Mouse (Mus musculus) common myeloid progenitor, adult 5-6 weeks (primary cell): ENCODE measurements at regions not wholly inside any gene's neighbourhood (a gene's known extent, or its start where the extent isn't known, plus 50 kb on each side); places are given as distances from the start of the nearest gene placed in this dataset.
A peak's percentile ranks its signal among the peaks of the same experiment; 100 is the strongest.
"Not testable (repeated sequence)": the region's sequence is repeated elsewhere in the genome, so short reads cannot be mapped to it uniquely, and the experiment has no call there.

Source experiments
- ATAC-seq: replicated peaks from 2 replicates; pipeline ENCODE4 v1.8.0; 2016; ENCODE audit warnings: low read depth, mild to moderate bottlenecking, moderate TSS enrichment, inconsistent platforms; ENCODE audit not compliant: poor library complexity, severe bottlenecking

GRCm38 (mm10) chr16:63102362-63102761 is 248.3 kb downstream of the Pros1 start:
- no peak for ATAC-seq

DNA sequence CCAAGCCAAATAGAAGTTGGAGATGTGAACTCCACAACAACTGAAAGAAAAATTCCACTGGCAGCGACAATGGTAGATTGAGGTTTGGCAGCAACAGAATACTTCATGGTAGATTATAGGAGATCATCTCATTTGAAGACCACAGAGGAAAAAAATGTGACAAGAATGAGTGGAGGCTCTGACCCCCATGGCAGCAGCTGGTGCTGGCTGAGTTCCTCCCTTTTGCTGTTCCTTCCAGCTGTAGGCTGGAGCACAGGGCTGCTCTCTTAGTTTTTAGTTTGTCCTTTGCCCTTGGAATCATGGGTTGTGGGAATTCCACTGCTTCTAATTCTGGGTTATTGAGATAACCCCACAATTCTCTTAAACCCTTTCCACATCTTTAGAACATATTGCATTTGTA is 248.8 kb downstream of the Pros1 start:
- no peak for ATAC-seq

GRCm38 (mm10) chr16:63104383-63104782 is 250.3 kb downstream of the Pros1 start:
- ATAC-seq: no peak

DNA sequence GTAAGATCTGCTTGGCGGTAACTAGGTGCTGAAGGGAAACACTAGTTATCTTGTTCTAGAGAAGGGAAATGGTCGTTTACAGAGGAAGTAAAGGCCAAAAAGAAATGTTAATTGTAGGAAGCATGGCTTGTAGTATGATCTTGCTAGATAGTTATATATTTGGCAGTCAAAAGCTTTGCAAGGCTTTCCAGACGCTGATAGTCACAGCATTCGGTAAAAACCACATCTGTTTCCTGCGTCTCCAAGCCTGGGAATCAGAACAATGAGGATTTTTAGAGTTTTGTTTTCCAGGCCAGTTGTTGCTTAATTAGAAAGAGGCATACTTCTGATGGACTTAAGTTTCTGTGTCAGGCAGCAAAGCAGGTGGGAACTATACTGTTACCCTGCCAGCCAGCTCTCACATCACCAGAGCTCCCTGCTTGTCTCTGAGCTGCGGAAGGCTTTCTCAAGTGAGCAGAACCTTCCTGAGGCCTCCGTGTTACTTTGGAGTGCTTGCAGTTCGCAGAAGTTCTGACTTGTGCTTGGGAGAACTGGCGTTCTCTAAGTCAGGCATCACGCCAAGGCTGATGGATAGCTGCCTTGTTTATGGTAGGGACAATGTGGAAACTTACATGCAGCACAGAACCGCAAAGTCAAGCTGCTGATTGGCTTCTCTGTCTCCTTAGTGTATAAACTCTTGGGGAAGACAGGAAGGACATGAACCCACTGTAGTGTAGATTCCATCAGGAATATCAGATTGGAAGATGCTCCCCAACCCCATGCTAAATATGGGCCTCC is 251.0 kb downstream of the Pros1 start:
- ATAC-seq: 0 out of 2 replicates have a peak, but pooled peaks have one; percentile 11

DNA sequence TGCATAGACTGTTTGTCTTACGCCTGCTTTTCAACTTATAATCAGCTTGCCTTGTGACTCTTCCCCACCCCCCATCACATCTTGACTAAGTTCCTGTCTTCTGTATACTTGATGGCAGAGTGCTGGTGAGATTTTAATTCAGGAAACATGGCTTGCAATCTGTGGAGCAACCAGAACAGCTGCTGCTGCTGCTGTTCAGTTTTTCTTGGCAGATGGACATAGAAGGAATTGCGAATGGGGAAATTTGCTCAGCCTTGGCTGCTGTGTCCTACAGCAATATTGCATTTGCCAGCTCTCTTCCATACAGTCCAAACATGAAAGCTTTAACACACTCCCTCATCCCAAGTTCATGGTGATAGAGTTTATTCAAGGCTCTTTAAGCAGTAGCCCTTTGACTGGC is 262.3 kb downstream of the Pros1 start:
- ATAC-seq: no peak

DNA sequence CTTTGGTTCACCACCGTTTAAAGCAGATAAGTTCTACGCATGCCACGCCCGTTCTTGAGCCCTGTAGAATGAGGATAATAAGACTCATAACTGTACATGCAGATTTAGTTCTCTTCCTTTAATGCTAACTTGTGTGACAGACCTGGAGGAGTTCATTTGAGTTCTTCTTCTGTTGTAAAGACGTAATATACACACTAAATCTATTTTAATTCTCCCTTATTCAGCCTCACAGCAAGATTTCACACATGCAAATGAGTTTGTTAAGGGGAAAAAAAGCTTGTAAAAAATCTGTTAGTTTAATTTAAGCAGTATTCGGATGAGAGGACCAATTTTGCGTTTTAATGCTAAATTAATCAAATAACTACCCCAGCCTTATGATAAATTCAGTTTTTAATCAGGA is 264.6 kb downstream of the Pros1 start:
- ATAC-seq: no peak

DNA sequence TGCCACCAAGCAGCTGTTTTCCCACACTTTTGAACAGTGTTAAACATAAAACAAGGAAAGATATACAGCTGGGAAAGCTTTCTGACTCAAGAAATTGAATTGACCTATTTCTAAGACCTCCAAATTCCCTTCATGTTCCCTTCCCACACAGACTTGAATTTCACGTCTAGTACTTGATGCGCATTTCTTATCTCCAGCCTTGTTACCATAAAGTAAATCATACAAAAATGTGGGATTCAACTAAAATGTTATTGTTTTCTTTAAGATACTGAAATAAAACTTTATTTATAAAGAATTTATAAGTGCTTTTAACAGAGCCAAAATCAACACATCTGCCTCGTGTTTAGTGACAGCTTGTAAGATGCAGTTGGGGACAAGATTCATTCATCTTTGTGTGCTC is 289.7 kb downstream of the Pros1 start:
- no peak for ATAC-seq

GRCm38 (mm10) chr16:63155300-63155821 is 301.3 kb downstream of the Pros1 start:
- ATAC-seq: no peak

GRCm38 (mm10) chr16:63170101-63170500 is 316.0 kb downstream of the Pros1 start:
- no peak for ATAC-seq

DNA sequence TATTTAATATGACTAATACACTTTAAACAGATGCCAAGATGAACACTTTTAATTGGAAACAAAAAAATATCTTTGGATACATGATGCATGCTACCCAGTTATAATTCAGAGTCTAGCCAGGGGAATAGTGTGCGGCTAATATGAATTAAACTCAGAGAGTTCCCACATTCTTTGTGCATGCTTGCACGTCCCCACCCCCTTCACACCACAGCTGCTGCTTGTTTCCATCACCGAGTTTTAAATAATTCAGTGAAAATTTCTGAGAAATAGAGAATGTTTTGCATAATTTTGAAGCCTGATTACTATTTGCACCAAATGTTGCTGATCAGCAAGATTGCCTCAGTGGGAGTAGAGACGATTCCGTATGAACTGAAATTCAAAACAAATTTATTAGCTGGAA is 325.1 kb downstream of the Pros1 start:
- ATAC-seq: no peak

DNA sequence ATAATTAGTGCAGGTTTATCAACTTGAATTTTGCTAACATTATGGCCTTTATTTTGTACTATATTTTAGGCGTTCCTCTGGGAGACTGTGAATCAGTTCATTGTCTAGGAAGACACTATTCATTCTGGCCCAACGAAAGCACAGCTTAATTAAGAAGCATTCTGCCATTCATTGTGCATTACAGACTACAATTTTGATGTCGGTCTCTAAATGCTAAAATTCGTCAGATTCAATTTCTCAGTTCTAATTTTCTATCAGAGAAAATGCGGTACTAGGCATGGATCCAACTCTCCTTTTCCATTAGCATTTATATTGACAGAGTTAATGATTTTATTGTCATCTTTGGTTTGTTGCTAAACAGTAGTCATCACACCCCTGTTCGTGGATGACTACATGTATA is 337.1 kb downstream of the Pros1 start:
- no peak for ATAC-seq

DNA sequence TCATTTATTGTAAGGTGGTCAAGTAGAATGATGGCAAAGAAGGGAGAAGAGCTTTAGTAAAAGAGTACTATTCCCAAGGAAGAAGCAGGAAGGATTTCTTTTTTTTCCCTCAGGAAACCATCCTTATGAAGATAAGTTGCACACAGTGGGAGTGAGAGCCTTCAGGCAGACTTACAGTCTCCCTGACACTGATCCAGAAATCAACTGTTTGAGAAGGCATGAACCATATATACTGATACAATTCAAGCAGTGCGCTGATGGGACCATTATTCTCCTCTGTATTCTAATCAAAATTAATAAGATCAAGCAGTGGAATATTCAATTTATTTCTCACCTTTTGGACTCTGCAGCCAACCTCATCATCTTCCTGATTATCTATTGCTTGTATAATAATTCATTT is 337.5 kb downstream of the Pros1 start:
- ATAC-seq: no peak

DNA sequence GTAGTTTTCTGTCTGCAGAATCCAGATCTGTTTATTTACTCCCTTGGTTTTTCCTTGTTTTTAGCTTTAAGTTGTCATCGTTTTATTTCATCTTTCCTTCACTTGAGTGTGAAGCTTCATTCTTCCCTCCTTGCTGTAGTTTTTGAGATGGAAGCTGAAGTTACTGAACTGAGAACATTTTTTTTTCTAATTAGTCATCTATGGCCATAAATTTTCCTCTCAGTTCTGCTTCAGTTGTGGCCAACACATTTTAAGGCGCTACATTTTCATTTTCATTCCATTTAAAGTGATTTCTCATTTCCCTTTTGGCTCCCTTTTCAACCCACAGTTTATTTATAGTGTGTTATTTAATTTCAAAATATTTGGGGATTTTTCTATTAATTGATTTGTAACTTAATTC is 340.5 kb downstream of the Pros1 start:
- no peak for ATAC-seq

GRCm38 (mm10) chr16:63213471-63213870 is 359.4 kb downstream of the Pros1 start:
- not testable (repeated sequence) for ATAC-seq

- ATAC-seq: no peak
These were observed 366.2 kb downstream of the Pros1 start for GRCm38 (mm10) chr16:63220228-63220879.

- ATAC-seq: no peak
These were observed 370.5 kb downstream of the Pros1 start for GRCm38 (mm10) chr16:63224608-63225007.

DNA sequence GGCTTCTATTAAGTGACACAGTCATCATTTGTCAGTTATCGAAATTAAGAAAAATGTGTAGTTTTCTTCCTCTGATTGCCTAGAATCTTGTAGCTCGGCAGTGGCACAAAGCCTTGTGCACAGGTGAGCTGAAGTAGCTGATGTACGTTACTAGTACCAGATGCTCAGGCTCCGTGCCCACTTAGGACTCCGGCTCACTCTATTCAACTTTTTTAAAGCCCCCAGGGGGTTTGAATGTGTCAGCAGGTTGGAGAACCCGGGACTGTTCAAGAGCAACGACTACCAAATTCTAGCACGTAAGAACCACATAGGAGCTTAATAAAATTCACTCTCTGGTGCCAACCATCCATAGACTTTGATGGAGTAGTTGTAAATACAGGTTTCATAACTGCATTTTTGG is 371.0 kb downstream of the Pros1 start:
- ATAC-seq: no peak

DNA sequence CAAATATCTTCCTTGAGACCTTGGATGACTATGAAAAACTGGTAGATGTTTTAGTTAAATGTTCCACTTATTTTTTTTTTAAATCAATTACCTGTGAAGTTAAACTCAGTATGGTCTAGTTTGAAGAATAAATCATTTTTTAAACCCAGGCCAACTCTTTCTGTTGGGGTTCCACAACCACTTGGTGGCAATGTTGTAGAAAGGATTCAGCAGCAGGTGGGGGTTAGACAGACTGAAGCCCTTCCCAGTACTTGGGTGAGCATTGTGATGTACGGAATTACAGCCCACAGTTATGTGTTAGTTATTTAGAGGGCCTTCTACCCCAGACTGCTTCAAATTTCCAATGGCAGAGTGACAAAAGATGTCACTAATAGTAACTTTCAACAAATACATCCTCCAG is 375.0 kb downstream of the Pros1 start:
- no peak for ATAC-seq

- no peak for ATAC-seq
These were observed 375.5 kb downstream of the Pros1 start for GRCm38 (mm10) chr16:63229567-63229966.

GRCm38 (mm10) chr16:63270173-63270572 is 416.1 kb downstream of the Pros1 start:
- no peak for ATAC-seq

GRCm38 (mm10) chr16:63277556-63277955 is 423.4 kb downstream of the Pros1 start:
- no peak for ATAC-seq
